Mouse (Mus musculus): ENCODE data around the gene Fancd2. TPM values are rescaled to one million over a fixed set of nuclear protein-coding genes. Genes with fewer than 3 reads are reported as not detected.

Gene Fancd2
- polyA plus RNA-seq, 1 experiment from 2014 or later = 12.7 TPM

DNA sequence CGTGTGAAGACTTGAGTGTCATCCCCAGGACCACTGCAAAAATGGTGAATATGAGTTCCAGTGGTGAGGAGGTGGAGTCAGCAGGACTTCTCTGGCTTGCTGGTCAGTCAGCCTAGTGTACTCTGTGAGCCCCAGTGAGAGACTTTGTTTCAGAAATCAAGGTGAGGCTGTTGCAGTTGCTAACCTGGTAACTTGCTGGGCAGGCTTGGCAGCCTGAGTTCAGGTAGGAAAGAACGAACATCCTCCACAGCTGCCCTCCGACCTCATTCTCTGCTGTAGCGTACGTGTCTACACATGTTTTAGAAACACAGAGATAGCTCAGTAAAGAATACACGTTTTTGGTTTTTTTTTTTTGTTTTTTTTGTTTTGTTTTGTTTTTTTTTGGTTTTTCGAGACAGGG, 3.4 kb downstream of the Fancd2 start:
- 87% methylated on average over 7 of the region's 7 CpGs for WGBS
- Histone ChIP-seq H3K27me3 (no peaks in the 10 kb centered on the region), H3K4me3 (no peak overlapping the region), H3K27ac (replicated peaks) (no peak overlapping the region), H3K4me1 (peaks cover 15% of the 10 kb centered on the region), H3K9ac (replicated peaks) (no peak overlapping the region), H3K9me3 (no peaks in the 10 kb centered on the region), H3K36me3 (peaks cover 10% of the 10 kb centered on the region), H3K4me2 (replicated peaks) (no peak overlapping the region)
- no peak for ATAC-seq (ENCODE audit: low FRiP score, low read depth)

DNA sequence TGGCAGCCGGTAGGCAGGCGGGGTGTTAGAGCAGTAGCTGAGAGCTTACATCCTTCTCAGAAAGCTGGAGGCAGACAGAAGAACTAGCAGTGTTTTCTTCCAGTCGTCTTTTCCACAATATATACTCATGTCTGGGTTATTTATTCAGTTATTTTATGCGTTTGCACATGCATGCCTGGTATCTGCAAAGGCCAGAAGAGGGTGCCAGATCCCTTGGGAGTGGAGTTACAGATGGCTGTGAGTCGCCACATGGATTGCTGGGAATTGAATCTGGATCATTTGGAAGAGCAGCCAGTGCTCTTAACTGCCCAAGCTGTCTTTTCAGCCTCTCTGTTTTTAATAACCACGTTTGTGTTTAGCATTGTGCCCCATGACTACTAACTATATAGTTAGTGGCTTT, 10.1 kb downstream of the Fancd2 start:
- peaks cover 3% of the 10 kb centered on the region; the same call in 1 of the 2 replicates for H3K36me3 ChIP-seq
- H3K27me3 ChIP-seq = no peaks in the 10 kb centered on the region
- no peak overlapping the region for H3K27ac ChIP-seq (replicated peaks)
- no peak for ATAC-seq (ENCODE audit: low FRiP score, low read depth)
- H3K9ac ChIP-seq (replicated peaks) = no peak overlapping the region
- 92% methylated on average over 6 of the region's 6 CpGs for WGBS
- H3K4me2 ChIP-seq (replicated peaks) = no peak overlapping the region
- no peak overlapping the region for H3K4me3 ChIP-seq
- H3K9me3 ChIP-seq = no peaks in the 10 kb centered on the region
- H3K4me1 ChIP-seq = no peaks in the 10 kb centered on the region

DNA sequence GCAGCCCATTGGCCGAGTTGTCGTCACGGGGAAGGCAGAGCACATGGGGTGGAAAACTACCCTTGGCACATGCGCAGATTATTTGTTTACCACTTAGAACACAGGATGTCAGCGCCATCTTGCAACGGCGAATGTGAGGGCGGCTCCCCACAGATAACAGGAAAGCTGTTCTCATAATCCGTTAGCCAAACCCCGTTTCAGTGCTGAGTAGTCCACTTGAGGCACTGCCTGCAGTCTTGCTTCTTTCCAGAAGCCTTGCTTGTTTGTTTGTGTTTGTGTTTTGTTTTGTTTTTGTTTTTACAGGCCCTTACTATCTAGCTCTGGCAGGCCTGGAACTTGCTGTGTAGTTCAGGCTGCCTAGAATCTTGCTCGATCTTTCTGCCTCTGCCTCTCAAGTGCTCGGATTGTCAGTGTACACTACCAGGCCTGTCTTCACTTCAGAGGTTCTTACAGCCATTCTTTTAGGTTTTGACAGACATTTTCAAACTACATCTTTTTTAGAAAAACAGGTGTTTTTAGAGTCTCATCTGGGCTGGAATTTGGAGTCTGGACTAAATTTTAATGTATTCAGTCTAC, 12.5 kb downstream of the Fancd2 start:
- Histone ChIP-seq H3K4me3 (no peak overlapping the region), H3K9me3 (no peaks in the 10 kb centered on the region), H3K9ac (replicated peaks) (no peak overlapping the region), H3K4me2 (replicated peaks) (no peak overlapping the region), H3K36me3 (0 out of 2 replicates have a peak, but pooled peaks cover under 1% of the 10 kb centered on the region), H3K27me3 (no peaks in the 10 kb centered on the region), H3K4me1 (no peaks in the 10 kb centered on the region), H3K27ac (replicated peaks) (no peak overlapping the region)
- WGBS = 96% methylated on average over 9 of the region's 12 CpGs
- no peak for ATAC-seq (ENCODE audit: low FRiP score, low read depth)

DNA sequence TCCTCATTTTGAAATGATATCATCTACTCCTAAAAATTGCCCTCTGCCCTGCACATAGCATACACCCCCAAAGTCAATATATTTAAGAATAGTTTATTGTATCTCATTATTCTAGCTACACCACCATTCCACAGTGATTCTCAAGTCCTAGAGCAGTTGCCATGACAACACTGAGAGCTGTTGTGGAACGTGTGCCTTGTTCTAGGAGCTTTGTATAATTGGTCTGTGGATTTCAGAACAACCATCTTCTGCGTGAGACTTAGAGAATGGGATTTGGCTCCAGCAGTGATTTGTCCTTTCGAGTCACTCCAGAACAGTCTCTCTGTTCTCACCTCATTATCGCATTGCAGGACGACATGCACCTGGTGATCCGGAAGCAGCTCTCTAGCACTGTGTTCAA, 28.3 kb downstream of the Fancd2 start:
- no peak overlapping the region for H3K9ac ChIP-seq (replicated peaks)
- ATAC-seq (ENCODE audit: low FRiP score, low read depth) = no peak
- H3K27me3 ChIP-seq = no peaks in the 10 kb centered on the region
- H3K4me3 ChIP-seq = no peak overlapping the region
- no peak overlapping the region for H3K4me2 ChIP-seq (replicated peaks)
- WGBS = 68% methylated on average over 6 of the region's 6 CpGs
- no peak overlapping the region for H3K27ac ChIP-seq (replicated peaks)
- peaks cover 22% of the 10 kb centered on the region for H3K36me3 ChIP-seq
- no peaks in the 10 kb centered on the region for H3K9me3 ChIP-seq
- H3K4me1 ChIP-seq = no peaks in the 10 kb centered on the region

DNA sequence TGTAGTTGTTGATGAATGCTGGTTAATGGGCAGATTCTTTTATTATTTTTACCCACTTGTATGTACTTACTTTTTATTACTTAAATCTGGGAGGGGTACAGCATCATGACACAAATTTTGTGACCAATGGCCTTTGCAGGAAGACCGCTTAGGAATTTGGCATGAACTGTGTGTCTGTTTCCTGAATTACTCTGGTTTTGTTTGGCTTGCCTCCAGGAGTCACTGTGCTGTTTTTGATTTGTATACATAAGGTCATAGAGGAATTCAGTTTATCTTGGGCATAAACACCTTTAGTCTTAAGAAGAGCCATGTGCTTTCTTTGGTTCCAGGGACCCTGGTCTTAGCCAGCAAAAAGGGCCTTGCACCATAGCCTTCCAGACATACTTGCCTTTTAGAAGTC, 33.1 kb downstream of the Fancd2 start:
- no peak overlapping the region for H3K4me2 ChIP-seq (replicated peaks)
- peaks cover 37% of the 10 kb centered on the region for H3K36me3 ChIP-seq
- no peak overlapping the region for H3K9ac ChIP-seq (replicated peaks)
- no peaks in the 10 kb centered on the region for H3K27me3 ChIP-seq
- no peaks in the 10 kb centered on the region for H3K9me3 ChIP-seq
- H3K4me3 ChIP-seq = no peak overlapping the region
- no peak overlapping the region for H3K27ac ChIP-seq (replicated peaks)
- ATAC-seq (ENCODE audit: low FRiP score, low read depth) = no peak
- 88% methylated on average over 1 of the region's 1 CpGs for WGBS
- H3K4me1 ChIP-seq = no peaks in the 10 kb centered on the region

DNA sequence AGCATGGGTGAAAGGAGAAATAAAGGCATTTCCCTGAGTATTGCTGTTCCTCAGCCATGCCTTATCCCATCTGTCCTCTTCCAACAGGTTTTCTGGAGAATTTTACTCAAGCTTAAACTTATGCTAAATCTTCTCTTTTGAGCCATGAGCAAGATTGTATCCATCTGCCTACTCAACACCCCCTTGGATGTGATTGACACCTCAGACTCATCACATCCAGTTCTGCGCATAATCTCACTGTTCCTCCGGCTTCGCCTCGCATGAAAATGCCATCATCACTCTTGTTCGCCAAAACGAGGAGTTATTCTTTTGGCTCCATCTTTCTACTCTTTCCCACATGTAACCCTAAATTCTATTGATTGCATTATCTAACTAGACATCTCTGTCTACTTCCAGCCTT, 44.6 kb downstream of the Fancd2 start:
- 98% methylated on average over 6 of the region's 6 CpGs for WGBS
- H3K9ac ChIP-seq (replicated peaks) = no peak overlapping the region

DNA sequence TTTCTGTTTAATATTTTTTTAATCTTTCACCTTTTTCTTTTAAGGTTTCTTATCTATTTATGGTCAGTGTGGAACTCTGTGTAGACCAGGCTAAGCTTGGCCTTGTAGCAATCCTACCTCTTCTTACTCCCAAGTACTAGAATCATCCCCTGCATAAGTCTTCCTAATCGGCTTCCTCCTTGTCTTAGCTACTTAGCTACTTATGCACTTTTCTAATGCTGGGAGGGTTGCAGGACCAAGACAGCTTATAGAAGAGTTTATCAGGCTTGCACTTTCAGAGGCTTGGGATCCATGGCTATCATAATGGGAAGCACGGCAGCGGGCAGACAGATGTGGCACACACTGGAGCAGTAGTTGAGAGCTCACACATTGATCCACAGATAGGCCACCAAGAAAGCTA, 47.8 kb downstream of the Fancd2 start:
- H3K4me2 ChIP-seq (replicated peaks) = no peak overlapping the region
- no peak for ATAC-seq (ENCODE audit: low FRiP score, low read depth)
- WGBS = 95% methylated on average over 3 of the region's 3 CpGs
- no peak overlapping the region for H3K9ac ChIP-seq (replicated peaks)
- H3K27me3 ChIP-seq = no peaks in the 10 kb centered on the region
- H3K4me1 ChIP-seq = no peaks in the 10 kb centered on the region
- H3K9me3 ChIP-seq = no peaks in the 10 kb centered on the region
- H3K27ac ChIP-seq (replicated peaks) = no peak overlapping the region
- H3K36me3 ChIP-seq = peaks cover 22% of the 10 kb centered on the region
- H3K4me3 ChIP-seq = no peak overlapping the region

More for the DNA sequence above, 44.6 kb downstream of the Fancd2 start:
- Histone ChIP-seq H3K4me1 (no peaks in the 10 kb centered on the region), H3K9me3 (no peaks in the 10 kb centered on the region), H3K4me2 (replicated peaks) (no peak overlapping the region), H3K27ac (replicated peaks) (no peak overlapping the region), H3K4me3 (no peak overlapping the region), H3K36me3 (peaks cover 38% of the 10 kb centered on the region), H3K27me3 (no peaks in the 10 kb centered on the region)
- ATAC-seq (ENCODE audit: low FRiP score, low read depth) = no peak

DNA sequence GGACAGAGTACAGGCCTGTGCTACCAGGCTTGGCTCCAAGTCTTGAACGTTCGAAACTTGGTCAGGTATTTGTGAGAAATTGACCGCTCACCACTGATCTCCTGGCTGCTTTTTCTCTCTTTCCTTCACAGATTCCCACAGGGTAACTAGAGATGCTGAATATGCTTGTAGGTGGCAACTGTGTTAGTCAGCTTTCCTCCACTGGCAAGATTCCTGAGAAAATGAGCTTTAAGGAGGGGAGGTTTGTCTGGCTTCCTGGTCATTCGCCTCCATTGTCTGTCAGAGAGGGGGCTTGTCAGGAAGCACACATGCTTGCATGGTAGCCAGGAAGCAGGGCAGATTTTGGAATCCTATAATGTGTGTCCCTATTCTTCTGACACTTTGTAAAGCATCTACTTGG, 51.5 kb downstream of the Fancd2 start:
- H3K4me3 ChIP-seq = no peak overlapping the region
- H3K27ac ChIP-seq (replicated peaks) = no peak overlapping the region
- 92% methylated on average over 4 of the region's 4 CpGs for WGBS
- H3K9ac ChIP-seq (replicated peaks) = no peak overlapping the region
- no peak overlapping the region for H3K4me2 ChIP-seq (replicated peaks)
- no peaks in the 10 kb centered on the region for H3K4me1 ChIP-seq
- peaks cover 17% of the 10 kb centered on the region; the same call in 1 of the 2 replicates for H3K36me3 ChIP-seq
- H3K9me3 ChIP-seq = no peaks in the 10 kb centered on the region
- no peaks in the 10 kb centered on the region for H3K27me3 ChIP-seq
- ATAC-seq (ENCODE audit: low FRiP score, low read depth) = no peak

DNA sequence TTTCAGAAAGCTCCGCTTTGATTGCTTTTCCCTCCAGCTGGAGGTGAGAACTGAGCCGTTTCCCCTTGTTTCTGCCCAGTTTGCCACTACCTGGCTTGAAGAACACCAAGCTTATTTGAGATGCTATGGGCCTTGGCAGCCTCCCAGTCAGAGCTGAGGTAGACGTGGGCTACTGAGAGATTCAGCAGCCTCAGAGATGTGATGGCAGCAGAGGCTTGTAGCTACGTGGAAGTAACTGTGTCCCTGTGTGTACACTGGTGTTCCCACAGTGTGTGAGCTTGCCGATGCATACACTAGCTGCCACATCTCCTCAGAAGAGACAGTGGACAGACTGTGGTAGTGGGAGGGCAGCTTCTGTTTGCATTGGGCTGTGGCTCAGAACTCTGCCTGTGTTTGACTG, 53.6 kb downstream of the Fancd2 start:
- 0 out of 2 replicates have a peak, but pooled peaks cover 13% of the 10 kb centered on the region for H3K36me3 ChIP-seq
- H3K4me1 ChIP-seq = no peaks in the 10 kb centered on the region
- H3K9ac ChIP-seq (replicated peaks) = no peak overlapping the region
- H3K4me2 ChIP-seq (replicated peaks) = no peak overlapping the region
- 94% methylated on average over 5 of the region's 5 CpGs for WGBS
- no peak for ATAC-seq (ENCODE audit: low FRiP score, low read depth)
- H3K4me3 ChIP-seq = no peak overlapping the region
- H3K27ac ChIP-seq (replicated peaks) = no peak overlapping the region
- no peaks in the 10 kb centered on the region for H3K27me3 ChIP-seq
- no peaks in the 10 kb centered on the region for H3K9me3 ChIP-seq

DNA sequence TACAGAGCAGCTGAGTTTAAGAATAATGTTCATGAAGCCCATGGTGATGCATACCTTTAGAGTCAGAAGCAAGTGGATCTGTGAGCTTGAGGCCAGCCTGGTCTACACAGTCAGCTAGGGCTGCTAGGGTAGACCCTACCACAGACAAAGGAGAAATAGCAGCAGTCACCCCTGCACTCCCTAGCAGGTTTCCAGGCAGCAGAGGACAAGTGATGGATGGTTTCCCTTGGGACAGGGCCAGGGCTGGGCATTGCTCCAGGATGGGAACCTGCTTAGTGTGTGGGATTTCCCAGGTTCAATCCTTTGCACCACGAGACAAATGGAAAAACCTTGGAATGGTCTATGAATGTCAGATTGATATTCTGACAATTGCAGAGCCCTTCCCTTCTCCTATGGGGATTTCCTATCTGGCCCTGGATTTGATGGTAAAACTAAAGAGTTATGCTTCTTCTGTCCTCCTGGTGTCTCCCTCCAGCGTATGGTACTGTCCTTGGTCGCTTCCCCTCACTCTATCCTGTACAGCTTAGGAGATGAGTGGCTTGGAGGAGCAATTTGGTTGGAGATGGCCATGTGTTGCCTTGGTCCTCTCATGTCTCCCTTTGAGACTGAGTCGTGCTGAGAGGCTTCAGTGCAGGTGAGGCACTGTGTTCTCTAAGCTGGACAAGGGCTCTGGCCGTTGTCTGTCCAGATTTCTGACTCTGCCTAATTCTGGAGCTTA, 55.1 kb downstream of the Fancd2 start:
- no peak overlapping the region for H3K4me2 ChIP-seq (replicated peaks)
- no peaks in the 10 kb centered on the region for H3K4me1 ChIP-seq
- no peak overlapping the region for H3K27ac ChIP-seq (replicated peaks)
- H3K9ac ChIP-seq (replicated peaks) = no peak overlapping the region
- no peak overlapping the region for H3K4me3 ChIP-seq
- no peaks in the 10 kb centered on the region for H3K9me3 ChIP-seq
- 84% methylated on average over 5 of the region's 5 CpGs for WGBS
- ATAC-seq (ENCODE audit: low FRiP score, low read depth) = no peak
- H3K36me3 ChIP-seq = 0 out of 2 replicates have a peak, but pooled peaks cover 8% of the 10 kb centered on the region
- no peaks in the 10 kb centered on the region for H3K27me3 ChIP-seq

DNA sequence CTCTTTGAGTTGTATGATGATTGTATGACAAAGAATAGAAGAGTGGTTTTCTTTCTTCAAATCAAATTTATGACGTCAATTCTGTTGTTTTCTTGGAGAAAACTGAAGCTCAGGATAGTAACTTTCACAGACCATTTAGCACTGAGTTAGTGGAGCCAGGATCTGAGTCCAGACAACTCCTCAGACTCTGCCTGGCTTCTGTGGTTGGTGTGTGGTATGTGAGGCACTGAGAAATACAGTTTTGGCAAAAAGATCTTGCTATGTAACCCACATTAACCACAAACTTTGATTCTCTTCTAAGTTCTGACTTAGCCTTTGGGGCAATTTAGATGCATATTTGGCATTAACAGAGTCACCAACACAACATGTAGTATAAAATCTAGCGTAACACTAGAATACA, 61.2 kb downstream of the Fancd2 start:
- Histone ChIP-seq H3K36me3 (no peaks in the 10 kb centered on the region), H3K4me2 (replicated peaks) (no peak overlapping the region), H3K4me1 (no peaks in the 10 kb centered on the region), H3K27me3 (no peaks in the 10 kb centered on the region), H3K27ac (replicated peaks) (no peak overlapping the region), H3K9ac (replicated peaks) (no peak overlapping the region), H3K4me3 (no peak overlapping the region), H3K9me3 (no peaks in the 10 kb centered on the region)
- ATAC-seq (ENCODE audit: low FRiP score, low read depth) = no peak
- 95% methylated on average over 2 of the region's 2 CpGs for WGBS

DNA sequence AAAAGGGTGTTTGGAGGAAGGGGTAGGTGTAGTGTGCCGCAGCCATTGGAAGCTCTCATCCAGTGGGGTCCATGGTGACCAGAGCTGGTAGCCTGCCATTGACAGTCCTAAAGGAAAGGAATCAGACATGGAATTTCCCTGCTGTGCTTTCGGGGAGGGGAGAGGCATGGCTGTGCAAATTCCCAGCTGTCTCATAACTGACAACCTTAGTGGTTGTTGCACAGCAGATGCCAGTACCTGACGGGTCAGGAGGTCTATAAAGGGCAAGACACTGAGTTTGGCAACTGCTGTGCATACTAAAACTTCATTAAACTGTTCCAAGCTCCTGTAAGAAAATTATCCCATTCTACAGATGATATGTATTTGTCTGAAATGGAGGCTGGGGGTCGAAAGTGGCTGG, 66.5 kb downstream of the Fancd2 start:
- Histone ChIP-seq H3K4me2 (replicated peaks) (no peak overlapping the region), H3K9me3 (no peaks in the 10 kb centered on the region), H3K4me3 (no peak overlapping the region), H3K36me3 (no peaks in the 10 kb centered on the region), H3K27ac (replicated peaks) (no peak overlapping the region), H3K4me1 (peaks cover 7% of the 10 kb centered on the region), H3K9ac (replicated peaks) (no peak overlapping the region), H3K27me3 (no peaks in the 10 kb centered on the region)
- no peak for ATAC-seq (ENCODE audit: low FRiP score, low read depth)
- WGBS = 89% methylated on average over 4 of the region's 4 CpGs

All from midbrain, embryonic 12.5 days (tissue).